Mouse (Mus musculus): ENCODE results near the gene Kdm1b. TPM values are rescaled to one million over a fixed set of nuclear protein-coding genes. Genes with fewer than 3 reads are reported as not detected.
A peak's percentile ranks its signal among the peaks of the same experiment; 100 is the strongest.

Gene Kdm1b
- polyA plus RNA-seq, 1 experiment from 2014 or later, result 14.0 TPM

- Histone ChIP-seq H3K4me3 (ENCODE audit: low read depth, low read length) (peak within 1 kb of the TSS; percentile 83), H3K36me3 (ENCODE audit: control insufficient read depth, insufficient read depth, low read length) (peaks cover 8% of the 10 kb centered on the region), H3K27ac (replicated peaks; ENCODE audit: low read depth, low read length) (peak within 1 kb of the TSS; percentile 63; the same call in 1 of the 2 replicates), H3K9ac (ENCODE audit: low read depth, low read length) (peak within 1 kb of the TSS; percentile 74), H3K4me1 (ENCODE audit: control insufficient read depth, insufficient read depth, low read length) (peaks cover 9% of the 10 kb centered on the region; the same call in 1 of the 2 replicates), H3K4me2 (ENCODE audit: low read depth, low read length) (peak within 1 kb of the TSS; percentile 99), H3K9me3 (ENCODE audit: control insufficient read depth, low read length) (no peaks in the 10 kb centered on the region), H3K27me3 (replicated peaks; ENCODE audit: control insufficient read depth, insufficient read depth, low read length) (no peaks in the 10 kb centered on the region)
- WGBS, result 10% methylated on average over 10 of the region's 10 CpGs
- DNase-seq (ENCODE audit: low spot score) (peak; percentile 38), ATAC-seq (ENCODE audit: low read depth) (no peak)
Measured at GRCm38 (mm10) chr13:47044617-47044947, 1.3 kb downstream of the Kdm1b start, which contains the start of gene Tpmt. Gene Tpmt, minus strand, starts transcription at chr13:47044737.

GRCm38 (mm10) chr13:47047996-47048395 lies 4.7 kb downstream of the Kdm1b start:
- ATAC-seq (ENCODE audit: low read depth), result no peak
- no peaks in the 10 kb centered on the region for H3K9me3 ChIP-seq (ENCODE audit: control insufficient read depth, low read length)
- H3K4me2 ChIP-seq (ENCODE audit: low read depth, low read length), result no peak overlapping the region
- DNase-seq (ENCODE audit: low spot score), result no peak
- no peak overlapping the region for H3K4me3 ChIP-seq (ENCODE audit: low read depth, low read length)
- H3K4me1 ChIP-seq (ENCODE audit: control insufficient read depth, insufficient read depth, low read length), result peaks cover 9% of the 10 kb centered on the region; the same call in 1 of the 2 replicates
- no peak overlapping the region for H3K27ac ChIP-seq (replicated peaks; ENCODE audit: low read depth, low read length)
- WGBS, result 88% methylated on average over 4 of the region's 4 CpGs
- H3K9ac ChIP-seq (ENCODE audit: low read depth, low read length), result no peak overlapping the region
- H3K36me3 ChIP-seq (ENCODE audit: control insufficient read depth, insufficient read depth, low read length), result peaks cover 26% of the 10 kb centered on the region
- H3K27me3 ChIP-seq (replicated peaks; ENCODE audit: control insufficient read depth, insufficient read depth, low read length), result no peaks in the 10 kb centered on the region

GRCm38 (mm10) chr13:47050009-47050408 lies 6.7 kb downstream of the Kdm1b start:
- WGBS, result 57% methylated on average over 4 of the region's 4 CpGs
- Histone ChIP-seq H3K36me3 (ENCODE audit: control insufficient read depth, insufficient read depth, low read length) (peaks cover 36% of the 10 kb centered on the region), H3K27ac (replicated peaks; ENCODE audit: low read depth, low read length) (no peak overlapping the region), H3K9ac (ENCODE audit: low read depth, low read length) (no peak overlapping the region), H3K4me1 (ENCODE audit: control insufficient read depth, insufficient read depth, low read length) (no peaks in the 10 kb centered on the region), H3K27me3 (replicated peaks; ENCODE audit: control insufficient read depth, insufficient read depth, low read length) (no peaks in the 10 kb centered on the region), H3K4me2 (ENCODE audit: low read depth, low read length) (no peak overlapping the region), H3K9me3 (ENCODE audit: control insufficient read depth, low read length) (no peaks in the 10 kb centered on the region), H3K4me3 (ENCODE audit: low read depth, low read length) (no peak overlapping the region)
- ATAC-seq (ENCODE audit: low read depth) (no peak), DNase-seq (ENCODE audit: low spot score) (no peak)

- ATAC-seq (ENCODE audit: low read depth) (no peak; the same call in 1 of the 2 replicates), DNase-seq (ENCODE audit: low spot score) (no peak)
- H3K9me3 ChIP-seq (ENCODE audit: control insufficient read depth, low read length), result no peaks in the 10 kb centered on the region
- H3K4me1 ChIP-seq (ENCODE audit: control insufficient read depth, insufficient read depth, low read length), result no peaks in the 10 kb centered on the region
- no peak overlapping the region for H3K4me3 ChIP-seq (ENCODE audit: low read depth, low read length)
- peaks cover 49% of the 10 kb centered on the region for H3K36me3 ChIP-seq (ENCODE audit: control insufficient read depth, insufficient read depth, low read length)
- H3K27me3 ChIP-seq (replicated peaks; ENCODE audit: control insufficient read depth, insufficient read depth, low read length), result no peaks in the 10 kb centered on the region
- no peak overlapping the region for H3K27ac ChIP-seq (replicated peaks; ENCODE audit: low read depth, low read length)
- H3K4me2 ChIP-seq (ENCODE audit: low read depth, low read length), result no peak overlapping the region
- no peak overlapping the region for H3K9ac ChIP-seq (ENCODE audit: low read depth, low read length)
- 76% methylated on average over 10 of the region's 10 CpGs for WGBS
Measured at GRCm38 (mm10) chr13:47053971-47054370, 10.7 kb downstream of the Kdm1b start.

DNA sequence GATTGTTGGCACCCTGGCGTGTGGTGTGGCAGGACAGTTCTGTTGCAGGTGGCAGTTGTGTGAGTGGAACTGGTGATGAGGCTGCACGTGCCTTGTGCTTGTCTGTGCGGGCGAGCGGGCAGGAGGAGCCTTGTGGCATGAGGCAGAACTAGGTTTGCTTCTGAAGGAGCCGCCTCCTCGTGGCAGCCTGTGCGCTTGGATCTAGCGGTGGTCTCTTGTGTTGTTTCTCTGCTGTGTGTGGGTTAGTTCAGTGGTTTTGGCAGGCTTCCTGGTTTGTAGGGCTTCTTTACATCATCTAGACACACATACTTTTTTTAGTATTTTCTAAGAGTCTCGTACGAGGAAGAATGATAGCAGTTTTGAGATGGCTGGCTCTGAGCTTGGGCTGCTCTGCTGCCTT lies 12.8 kb downstream of the Kdm1b start:
- no peak overlapping the region for H3K4me2 ChIP-seq (ENCODE audit: low read depth, low read length)
- WGBS, result 83% methylated on average over 11 of the region's 11 CpGs
- H3K36me3 ChIP-seq (ENCODE audit: control insufficient read depth, insufficient read depth, low read length), result peaks cover 58% of the 10 kb centered on the region
- no peak overlapping the region for H3K9ac ChIP-seq (ENCODE audit: low read depth, low read length)
- no peaks in the 10 kb centered on the region for H3K9me3 ChIP-seq (ENCODE audit: control insufficient read depth, low read length)
- no peaks in the 10 kb centered on the region for H3K4me1 ChIP-seq (ENCODE audit: control insufficient read depth, insufficient read depth, low read length)
- H3K27me3 ChIP-seq (replicated peaks; ENCODE audit: control insufficient read depth, insufficient read depth, low read length), result no peaks in the 10 kb centered on the region
- ATAC-seq (ENCODE audit: low read depth) (no peak), DNase-seq (ENCODE audit: low spot score) (peak; percentile 44)
- H3K27ac ChIP-seq (replicated peaks; ENCODE audit: low read depth, low read length), result no peak overlapping the region
- no peak overlapping the region for H3K4me3 ChIP-seq (ENCODE audit: low read depth, low read length)

GRCm38 (mm10) chr13:47056781-47057180 lies 13.5 kb downstream of the Kdm1b start:
- H3K4me3 ChIP-seq (ENCODE audit: low read depth, low read length), result no peak overlapping the region
- DNase-seq (ENCODE audit: low spot score), result no peak
- no peak overlapping the region for H3K27ac ChIP-seq (replicated peaks; ENCODE audit: low read depth, low read length)
- no peak overlapping the region for H3K9ac ChIP-seq (ENCODE audit: low read depth, low read length)
- H3K9me3 ChIP-seq (ENCODE audit: control insufficient read depth, low read length), result no peaks in the 10 kb centered on the region
- no peaks in the 10 kb centered on the region for H3K27me3 ChIP-seq (replicated peaks; ENCODE audit: control insufficient read depth, insufficient read depth, low read length)
- no peak overlapping the region for H3K4me2 ChIP-seq (ENCODE audit: low read depth, low read length)
- no peak for ATAC-seq (ENCODE audit: low read depth)
- WGBS, result 92% methylated on average over 5 of the region's 5 CpGs
- H3K36me3 ChIP-seq (ENCODE audit: control insufficient read depth, insufficient read depth, low read length), result peaks cover 56% of the 10 kb centered on the region
- no peaks in the 10 kb centered on the region for H3K4me1 ChIP-seq (ENCODE audit: control insufficient read depth, insufficient read depth, low read length)

DNA sequence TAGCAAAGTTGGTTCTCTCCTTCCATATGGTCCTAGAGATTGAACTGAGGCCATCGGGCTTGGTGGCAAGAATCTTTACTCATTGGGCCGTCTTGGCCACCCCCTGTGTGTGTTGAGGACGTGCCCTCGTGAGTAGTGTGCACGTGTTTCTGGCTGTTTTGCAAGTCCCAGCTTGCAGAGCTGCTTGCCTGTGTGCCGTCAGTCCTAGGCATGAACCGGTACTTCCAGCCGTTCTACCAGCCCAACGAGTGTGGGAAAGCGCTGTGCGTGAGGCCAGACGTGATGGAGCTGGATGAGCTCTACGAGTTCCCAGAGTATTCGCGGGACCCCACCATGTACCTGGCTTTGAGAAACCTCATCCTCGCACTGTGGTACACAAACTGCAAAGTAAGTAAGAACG lies 19.5 kb downstream of the Kdm1b start:
- no peak overlapping the region for H3K4me3 ChIP-seq (ENCODE audit: low read depth, low read length)
- no peak overlapping the region for H3K4me2 ChIP-seq (ENCODE audit: low read depth, low read length)
- H3K9ac ChIP-seq (ENCODE audit: low read depth, low read length), result no peak overlapping the region
- no peak overlapping the region for H3K27ac ChIP-seq (replicated peaks; ENCODE audit: low read depth, low read length)
- DNase-seq (ENCODE audit: low spot score), result peak; percentile 39
- 0 out of 2 replicates have a peak, but pooled peaks cover 3% of the 10 kb centered on the region for H3K4me1 ChIP-seq (ENCODE audit: control insufficient read depth, insufficient read depth, low read length)
- 0 out of 2 replicates have a peak, but pooled peaks have one; percentile 30 for ATAC-seq (ENCODE audit: low read depth)
- H3K27me3 ChIP-seq (replicated peaks; ENCODE audit: control insufficient read depth, insufficient read depth, low read length), result no peaks in the 10 kb centered on the region
- H3K9me3 ChIP-seq (ENCODE audit: control insufficient read depth, low read length), result no peaks in the 10 kb centered on the region
- 87% methylated on average over 17 of the region's 17 CpGs for WGBS
- H3K36me3 ChIP-seq (ENCODE audit: control insufficient read depth, insufficient read depth, low read length), result peaks cover 60% of the 10 kb centered on the region

DNA sequence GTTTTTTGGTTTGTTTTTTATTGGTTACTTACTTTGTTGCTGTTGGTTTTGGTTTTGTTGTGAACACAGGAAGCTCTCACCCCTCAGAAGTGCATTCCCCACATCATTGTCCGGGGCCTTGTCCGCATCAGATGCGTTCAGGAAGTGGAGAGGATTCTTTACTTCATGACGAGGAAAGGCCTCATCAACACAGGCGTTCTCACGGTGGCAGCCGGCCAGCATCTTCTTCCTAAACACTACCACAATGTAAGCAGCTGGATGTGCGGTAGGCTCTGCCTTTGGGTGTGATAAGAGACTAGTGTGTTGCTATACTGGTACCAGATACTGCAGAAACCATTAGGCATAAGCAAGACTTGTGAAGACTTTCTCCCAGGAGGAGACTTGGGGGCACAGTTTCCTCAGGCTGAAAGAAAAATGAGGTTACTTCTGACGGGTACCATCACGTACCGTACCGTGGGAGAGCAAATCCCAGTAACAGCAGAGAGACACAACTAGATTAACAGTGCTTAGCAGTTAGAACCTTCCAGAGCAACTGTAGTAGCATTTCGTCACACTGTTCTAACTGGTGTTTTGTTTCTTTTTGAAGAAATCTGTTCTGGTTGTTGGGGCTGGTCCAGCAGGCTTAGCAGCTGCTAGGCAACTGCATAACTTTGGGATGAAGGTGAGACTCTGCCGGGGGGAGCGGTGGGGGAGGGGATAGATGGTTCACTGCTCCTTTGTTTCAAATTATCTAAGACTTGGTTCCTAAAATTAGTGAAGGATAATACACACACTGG lies 20.9 kb downstream of the Kdm1b start:
- WGBS, result 70% methylated on average over 15 of the region's 15 CpGs
- ATAC-seq (ENCODE audit: low read depth) (no peak), DNase-seq (ENCODE audit: low spot score) (peak; percentile 64)
- H3K9ac ChIP-seq (ENCODE audit: low read depth, low read length), result no peak overlapping the region
- H3K4me1 ChIP-seq (ENCODE audit: control insufficient read depth, insufficient read depth, low read length), result 0 out of 2 replicates have a peak, but pooled peaks cover 3% of the 10 kb centered on the region
- no peaks in the 10 kb centered on the region for H3K9me3 ChIP-seq (ENCODE audit: control insufficient read depth, low read length)
- H3K36me3 ChIP-seq (ENCODE audit: control insufficient read depth, insufficient read depth, low read length), result peaks cover 57% of the 10 kb centered on the region
- H3K27ac ChIP-seq (replicated peaks; ENCODE audit: low read depth, low read length), result no peak overlapping the region
- H3K4me2 ChIP-seq (ENCODE audit: low read depth, low read length), result no peak overlapping the region
- no peak overlapping the region for H3K4me3 ChIP-seq (ENCODE audit: low read depth, low read length)
- H3K27me3 ChIP-seq (replicated peaks; ENCODE audit: control insufficient read depth, insufficient read depth, low read length), result no peaks in the 10 kb centered on the region

DNA sequence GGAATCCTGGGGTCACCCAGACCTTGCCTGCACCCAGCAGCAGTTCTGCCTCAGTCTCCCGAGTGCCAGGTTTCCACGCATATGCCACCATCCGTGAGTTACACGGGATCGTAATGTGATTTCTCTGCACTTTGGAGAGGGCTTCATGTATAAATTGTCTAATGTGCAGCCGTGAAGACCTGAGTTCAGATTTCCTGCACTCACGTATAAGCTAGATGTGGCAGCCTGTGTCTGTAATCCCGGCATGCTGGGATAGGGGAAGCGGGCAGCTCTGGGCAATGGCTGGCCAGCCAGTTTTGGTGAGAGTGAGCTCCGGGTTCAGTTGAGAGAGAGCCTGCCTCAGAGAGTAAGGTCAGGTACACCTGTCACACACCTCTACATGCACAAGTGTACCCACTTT lies 23.2 kb downstream of the Kdm1b start:
- DNase-seq (ENCODE audit: low spot score) (no peak), ATAC-seq (ENCODE audit: low read depth) (no peak)
- WGBS, result 91% methylated on average over 10 of the region's 10 CpGs
- no peak overlapping the region for H3K4me3 ChIP-seq (ENCODE audit: low read depth, low read length)
- H3K9me3 ChIP-seq (ENCODE audit: control insufficient read depth, low read length), result no peaks in the 10 kb centered on the region
- H3K9ac ChIP-seq (ENCODE audit: low read depth, low read length), result no peak overlapping the region
- no peak overlapping the region for H3K27ac ChIP-seq (replicated peaks; ENCODE audit: low read depth, low read length)
- no peak overlapping the region for H3K4me2 ChIP-seq (ENCODE audit: low read depth, low read length)
- H3K27me3 ChIP-seq (replicated peaks; ENCODE audit: control insufficient read depth, insufficient read depth, low read length), result no peaks in the 10 kb centered on the region
- peaks cover 43% of the 10 kb centered on the region for H3K36me3 ChIP-seq (ENCODE audit: control insufficient read depth, insufficient read depth, low read length)
- 0 out of 2 replicates have a peak, but pooled peaks cover 3% of the 10 kb centered on the region for H3K4me1 ChIP-seq (ENCODE audit: control insufficient read depth, insufficient read depth, low read length)
